Mouse (Mus musculus) heart, embryonic 16.5 days (tissue): ENCODE data around the gene Prkag1. TPM values are rescaled to one million over a fixed set of nuclear protein-coding genes. Genes with fewer than 3 reads are reported as not detected.

Source experiments
- ATAC-seq: fragments of 200-750 bp; cut with Nextera tagmentation; replicated peaks from 2 replicates; pipeline ENCODE4 v1.8.0; 2017; ENCODE audit warnings: moderate number of reproducible peaks; ENCODE audit not compliant: insufficient read depth, low FRiP score; ENCODE audit errors: extremely low read depth
- H3K27ac ChIP-seq: fragments of 300-500 bp; sonication (generic); 2 replicates; pipeline ENCODE4 v1.5.1; 2014; ENCODE audit warnings: mild to moderate bottlenecking, low read length, control low read depth, moderate library complexity
- H3K27me3 ChIP-seq: fragments of 300-500 bp; sonication (generic); 2 replicates; pipeline ENCODE4 v1.6.1; 2014; ENCODE audit warnings: low read length, mixed read lengths; ENCODE audit not compliant: control insufficient read depth, insufficient read depth
- H3K36me3 ChIP-seq: fragments of 300-500 bp; sonication (generic); 2 replicates; pipeline ENCODE4 v1.6.1; 2014; ENCODE audit not compliant: control insufficient read depth, insufficient read depth
- H3K4me1 ChIP-seq: fragments of 300-500 bp; sonication (generic); 2 replicates; pipeline ENCODE4 v1.6.1; 2014; ENCODE audit warnings: low read length, mixed read lengths; ENCODE audit not compliant: control insufficient read depth, insufficient read depth
- H3K4me2 ChIP-seq: fragments of 300-500 bp; sonication (generic); 2 replicates; pipeline ENCODE4 v1.6.1; 2014; ENCODE audit warnings: low read depth, mild to moderate bottlenecking, control low read depth, low read length
- H3K4me3 ChIP-seq: fragments of 300-500 bp; sonication (generic); 2 replicates; pipeline ENCODE4 v1.5.1; 2014; ENCODE audit warnings: mild to moderate bottlenecking, control low read depth, low read length
- H3K9ac ChIP-seq: fragments of 300-500 bp; sonication (generic); 2 replicates; pipeline ENCODE4 v1.6.1; 2014; ENCODE audit warnings: low read length, control low read depth
- H3K9me3 ChIP-seq: fragments of 300-500 bp; sonication (generic); replicated peaks from 2 replicates; pipeline ENCODE4 v1.6.1; 2016; ENCODE audit warnings: low read length; ENCODE audit not compliant: control insufficient read depth
- WGBS: fragments of 180-500 bp; shearing (Covaris S2); extraction: QIAGEN DNeasy Blood & Tissue Kit; methylation state at CpG from one replicate; pipeline ENCODE4 v1.1.7; 2014; 5-methylcytosine and 5-hydroxymethylcytosine counted together
- polyA plus RNA-seq: library from polyadenylated mRNA; unstranded; fragments of >200 nt; fragmentation: Nextera tagmentation; extraction: Ambion mirVana; gene quantifications from 2 replicates; pipeline ENCODE4 v1.2.1, GENCODE M21; 2015

Gene Prkag1
- polyA plus RNA-seq, 1 experiment from 2014 or later: 111 TPM

- peaks cover 96% of the 10 kb centered on the region for H3K27me3 ChIP-seq
- no peaks in the 10 kb centered on the region for H3K36me3 ChIP-seq
- H3K9ac ChIP-seq: no peak overlapping the region
- no peak overlapping the region for H3K27ac ChIP-seq
- no peak for ATAC-seq
- H3K4me3 ChIP-seq: no peak overlapping the region; the same call in 1 of the 2 replicates
- WGBS: 8% methylated on average over 8 of the region's 8 CpGs
- H3K9me3 ChIP-seq: no peaks in the 10 kb centered on the region
- H3K4me2 ChIP-seq: no peak overlapping the region
- H3K4me1 ChIP-seq: peaks cover 28% of the 10 kb centered on the region
These were observed 28.4 kb downstream of the Prkag1 start for GRCm38 (mm10) chr15:98802926-98803325.

- Histone ChIP-seq H3K36me3 (no peaks in the 10 kb centered on the region), H3K4me2 (no peak overlapping the region), H3K9ac (no peak overlapping the region), H3K4me1 (peaks cover 24% of the 10 kb centered on the region), H3K9me3 (no peaks in the 10 kb centered on the region), H3K27ac (no peak overlapping the region), H3K4me3 (no peak overlapping the region), H3K27me3 (peaks cover 95% of the 10 kb centered on the region)
- no peak for ATAC-seq
- WGBS: 10% methylated on average over 12 of the region's 12 CpGs
These were observed 31.9 kb downstream of the Prkag1 start for GRCm38 (mm10) chr15:98799396-98799795.

- Histone ChIP-seq H3K4me1 (peaks cover 23% of the 10 kb centered on the region), H3K4me2 (no peak overlapping the region), H3K9ac (no peak overlapping the region), H3K36me3 (no peaks in the 10 kb centered on the region), H3K27ac (no peak overlapping the region), H3K4me3 (no peak overlapping the region), H3K9me3 (no peaks in the 10 kb centered on the region), H3K27me3 (peaks cover 96% of the 10 kb centered on the region)
- 64% methylated on average over 3 of the region's 3 CpGs for WGBS
- ATAC-seq: no peak
These were observed 32.4 kb downstream of the Prkag1 start for GRCm38 (mm10) chr15:98798903-98799302.

GRCm38 (mm10) chr15:98797835-98798492 lies 33.4 kb downstream of the Prkag1 start:
- Histone ChIP-seq H3K4me3 (no peak overlapping the region), H3K27ac (no peak overlapping the region), H3K4me1 (peaks cover 18% of the 10 kb centered on the region), H3K4me2 (no peak overlapping the region), H3K27me3 (peaks cover 96% of the 10 kb centered on the region), H3K36me3 (no peaks in the 10 kb centered on the region), H3K9me3 (no peaks in the 10 kb centered on the region), H3K9ac (no peak overlapping the region)
- 10% methylated on average over 28 of the region's 28 CpGs for WGBS
- no peak for ATAC-seq

- no peak overlapping the region for H3K27ac ChIP-seq
- no peaks in the 10 kb centered on the region for H3K36me3 ChIP-seq
- peak; percentile 74 for ATAC-seq
- no peaks in the 10 kb centered on the region for H3K9me3 ChIP-seq
- H3K4me3 ChIP-seq: peak overlapping the region; percentile 19; the same call in 1 of the 2 replicates
- no peak overlapping the region for H3K9ac ChIP-seq
- WGBS: 8% methylated on average over 13 of the region's 13 CpGs
- H3K27me3 ChIP-seq: peaks cover 96% of the 10 kb centered on the region
- H3K4me2 ChIP-seq: peak overlapping the region; percentile 41
- H3K4me1 ChIP-seq: peaks cover 25% of the 10 kb centered on the region
These were observed 34.3 kb downstream of the Prkag1 start for GRCm38 (mm10) chr15:98796803-98797595.

GRCm38 (mm10) chr15:98793141-98793698 lies 38.1 kb downstream of the Prkag1 start:
- Histone ChIP-seq H3K36me3 (no peaks in the 10 kb centered on the region), H3K27ac (no peak overlapping the region), H3K4me1 (peaks cover 42% of the 10 kb centered on the region), H3K27me3 (peaks cover 96% of the 10 kb centered on the region), H3K4me2 (no peak overlapping the region), H3K4me3 (peak overlapping the region; percentile 35), H3K9ac (no peak overlapping the region), H3K9me3 (no peaks in the 10 kb centered on the region)
- ATAC-seq: no peak
- WGBS: 6% methylated on average over 13 of the region's 13 CpGs

GRCm38 (mm10) chr15:98792233-98793020 lies 38.9 kb downstream of the Prkag1 start:
- Histone ChIP-seq H3K4me1 (peaks cover 37% of the 10 kb centered on the region), H3K27me3 (peaks cover 97% of the 10 kb centered on the region), H3K36me3 (no peaks in the 10 kb centered on the region), H3K4me2 (peak overlapping the region; percentile 43), H3K9ac (0 out of 2 replicates have a peak overlapping the region, but pooled peaks have one; percentile 4), H3K4me3 (peak overlapping the region; percentile 35), H3K27ac (no peak overlapping the region), H3K9me3 (no peaks in the 10 kb centered on the region)
- no peak for ATAC-seq
- WGBS: 2% methylated on average over 75 of the region's 75 CpGs

GRCm38 (mm10) chr15:98791771-98792170 lies 39.5 kb downstream of the Prkag1 start:
- H3K27ac ChIP-seq: no peak overlapping the region
- no peaks in the 10 kb centered on the region for H3K36me3 ChIP-seq
- H3K4me1 ChIP-seq: peaks cover 32% of the 10 kb centered on the region
- H3K9ac ChIP-seq: no peak overlapping the region
- H3K4me2 ChIP-seq: peak overlapping the region; percentile 37; the same call in 1 of the 2 replicates
- H3K27me3 ChIP-seq: peaks cover 96% of the 10 kb centered on the region
- no peak for ATAC-seq
- H3K4me3 ChIP-seq: peak overlapping the region; percentile 48
- no peaks in the 10 kb centered on the region for H3K9me3 ChIP-seq
- 2% methylated on average over 23 of the region's 23 CpGs for WGBS
